Mouse (Mus musculus) forebrain, embryonic 14.5 days (tissue): ENCODE data around the gene Acsl5. TPM values are rescaled to one million over a fixed set of nuclear protein-coding genes. Genes with fewer than 3 reads are reported as not detected.

Experiments used
- ATAC-seq: fragments of 200-750 bp; cut with Nextera tagmentation; 2 replicates; pipeline ENCODE4 v1.8.0; 2017; ENCODE audit warnings: mild to moderate bottlenecking, moderate library complexity
- DNase-seq: peaks from one replicate; pipeline ENCODE4 v3.0.0-alpha.2; 2015; ENCODE audit warnings: low spot score
- H3K27ac ChIP-seq: fragments of 300-500 bp; sonication (generic); 2 replicates; pipeline ENCODE4 v1.5.1; 2014; ENCODE audit warnings: low read depth, mild to moderate bottlenecking, control low read depth, low read length, moderate library complexity
- H3K27me3 ChIP-seq: fragments of 300-500 bp; sonication (generic); replicated peaks from 2 replicates; pipeline ENCODE4 v1.6.1; 2014; ENCODE audit warnings: low read length, control low read depth, mixed read lengths; ENCODE audit not compliant: control insufficient read depth, insufficient read depth
- H3K36me3 ChIP-seq: fragments of 300-500 bp; sonication (generic); 2 replicates; pipeline ENCODE4 v1.6.1; 2014; ENCODE audit warnings: low read length, control low read depth; ENCODE audit not compliant: control insufficient read depth, insufficient read depth
- H3K4me1 ChIP-seq: fragments of 300-500 bp; sonication (generic); 2 replicates; pipeline ENCODE4 v1.6.1; 2014; ENCODE audit warnings: antibody characterized with exemption, low read length, control low read depth; ENCODE audit not compliant: control insufficient read depth, insufficient read depth
- H3K4me2 ChIP-seq: fragments of 300-500 bp; sonication (generic); 2 replicates; pipeline ENCODE4 v1.6.1; 2014; ENCODE audit warnings: mild to moderate bottlenecking, control low read depth, low read length
- H3K4me3 ChIP-seq: fragments of 300-500 bp; sonication (generic); 2 replicates; pipeline ENCODE4 v1.5.1; 2014; ENCODE audit warnings: low read depth, low read length, control low read depth
- H3K9ac ChIP-seq: fragments of 300-500 bp; sonication (generic); 2 replicates; pipeline ENCODE4 v1.6.1; 2014; ENCODE audit warnings: mild to moderate bottlenecking, low read length, control low read depth, moderate library complexity
- H3K9me3 ChIP-seq: fragments of 300-500 bp; sonication (generic); replicated peaks from 2 replicates; pipeline ENCODE4 v1.6.1; 2016; ENCODE audit warnings: low read length, control low read depth, mixed read lengths; ENCODE audit not compliant: control insufficient read depth
- WGBS: fragments of 180-500 bp; shearing (Covaris S2); extraction: QIAGEN DNeasy Blood & Tissue Kit; methylation state at CpG from one replicate; pipeline ENCODE4 v1.1.7; 2014; 5-methylcytosine and 5-hydroxymethylcytosine counted together
- polyA plus RNA-seq: library from polyadenylated mRNA; unstranded; fragments of >200 nt; fragmentation: Nextera tagmentation; extraction: Ambion mirVana; gene quantifications from 2 replicates; pipeline ENCODE4 v1.2.1, GENCODE M21; 2014

Acsl5 gene
- polyA plus RNA-seq, 1 experiment from 2014 or later, result 7.7 TPM

DNA sequence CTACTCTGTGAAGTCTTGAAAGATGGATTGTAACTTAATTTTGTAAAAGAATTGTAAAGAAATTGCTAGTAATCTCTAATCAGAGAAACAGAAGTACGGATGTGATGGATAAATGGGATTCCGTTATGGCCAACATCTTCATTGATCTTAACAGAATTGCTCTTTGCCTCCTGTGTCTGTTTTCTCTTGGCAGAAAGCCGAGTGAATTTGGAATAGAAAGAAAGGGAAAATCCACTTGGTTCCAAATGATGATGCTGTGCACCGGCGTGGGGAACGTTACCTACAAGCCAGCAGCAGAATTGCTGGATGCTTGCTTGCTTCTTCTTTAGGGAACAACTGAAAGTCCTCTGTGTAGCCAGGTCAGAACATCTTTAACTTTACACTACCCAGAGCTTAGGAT, 88.8 kb downstream of the Acsl5 start:
- Histone ChIP-seq H3K27ac (no peak overlapping the region), H3K36me3 (0 out of 2 replicates have a peak, but pooled peaks cover 4% of the 10 kb centered on the region), H3K4me2 (no peak overlapping the region), H3K27me3 (no peaks in the 10 kb centered on the region), H3K4me3 (no peak overlapping the region), H3K9me3 (no peaks in the 10 kb centered on the region), H3K4me1 (no peaks in the 10 kb centered on the region), H3K9ac (no peak overlapping the region)
- no peak for DNase-seq
- ATAC-seq, result no peak
- 80% methylated on average over 6 of the region's 6 CpGs for WGBS

DNA sequence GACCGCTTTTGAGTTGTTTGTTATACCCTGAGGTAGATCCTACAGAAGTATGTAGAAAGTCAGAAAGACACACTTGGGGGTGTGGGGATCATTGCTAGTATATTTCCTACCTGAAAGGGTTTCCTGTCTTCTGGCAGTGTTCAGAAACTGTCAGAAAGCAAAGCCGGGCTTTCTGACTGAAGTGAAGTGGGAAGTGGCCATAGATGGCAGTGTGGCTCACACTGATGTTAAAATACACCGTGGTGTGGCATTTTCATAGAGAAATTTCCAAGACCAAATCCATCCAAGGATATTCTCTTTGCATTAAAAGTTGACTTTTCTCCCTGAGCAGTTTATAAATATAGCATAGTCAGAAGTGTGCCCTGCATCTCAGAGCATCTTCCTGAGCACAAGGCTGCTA, 89.6 kb downstream of the Acsl5 start:
- Histone ChIP-seq H3K4me3 (no peak overlapping the region), H3K9me3 (no peaks in the 10 kb centered on the region), H3K4me1 (no peaks in the 10 kb centered on the region), H3K27ac (no peak overlapping the region), H3K36me3 (0 out of 2 replicates have a peak, but pooled peaks cover 4% of the 10 kb centered on the region), H3K4me2 (no peak overlapping the region), H3K27me3 (no peaks in the 10 kb centered on the region), H3K9ac (no peak overlapping the region)
- DNase-seq (peak; percentile 35), ATAC-seq (no peak)
- WGBS, result 80% methylated on average over 3 of the region's 3 CpGs

DNA sequence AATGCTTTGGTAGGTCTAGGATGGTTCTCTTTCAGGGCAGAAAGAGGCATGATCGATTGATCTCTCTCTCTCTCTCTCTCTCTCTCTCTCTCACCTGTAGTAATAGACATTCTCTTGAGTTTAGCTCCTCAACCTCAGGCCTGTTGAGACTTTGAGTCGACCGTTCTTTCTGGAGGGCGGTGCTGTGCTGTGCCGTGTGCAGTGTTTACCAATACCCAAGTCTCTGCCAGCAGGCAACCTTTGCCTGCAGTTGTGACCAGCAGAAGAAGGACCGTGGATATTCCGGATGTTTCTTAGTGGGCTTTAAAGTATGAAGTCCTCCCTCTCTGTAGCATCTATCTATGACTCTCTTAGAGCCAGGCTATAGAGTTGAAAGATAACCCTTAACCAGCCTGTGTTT, 90.7 kb downstream of the Acsl5 start:
- H3K27ac ChIP-seq, result no peak overlapping the region
- 0 out of 2 replicates have a peak, but pooled peaks cover 4% of the 10 kb centered on the region for H3K36me3 ChIP-seq
- no peak overlapping the region for H3K4me2 ChIP-seq
- ATAC-seq (no peak), DNase-seq (no peak)
- no peaks in the 10 kb centered on the region for H3K4me1 ChIP-seq
- no peaks in the 10 kb centered on the region for H3K27me3 ChIP-seq
- H3K4me3 ChIP-seq, result no peak overlapping the region
- no peak overlapping the region for H3K9ac ChIP-seq
- H3K9me3 ChIP-seq, result no peaks in the 10 kb centered on the region
- 88% methylated on average over 7 of the region's 7 CpGs for WGBS

DNA sequence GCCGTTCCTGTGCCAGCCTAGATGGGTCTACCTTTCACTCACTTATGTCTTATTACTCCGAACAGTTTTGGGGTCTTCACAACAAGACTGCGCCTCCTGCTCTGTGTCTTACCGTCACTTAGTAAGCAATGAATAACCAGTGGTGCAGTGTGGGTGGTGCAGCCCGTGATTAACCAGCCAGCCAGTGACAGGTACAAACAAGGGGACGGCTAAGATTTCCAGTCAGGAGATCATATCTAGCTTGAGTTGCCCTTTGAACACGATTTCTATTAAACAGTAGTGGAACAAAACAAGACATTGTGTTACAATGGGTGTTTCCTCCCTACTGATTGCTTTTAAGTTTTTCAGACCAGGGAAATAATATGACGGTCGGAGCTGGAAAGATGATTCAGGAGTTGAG, 91.5 kb downstream of the Acsl5 start:
- H3K9ac ChIP-seq, result no peak overlapping the region
- DNase-seq (no peak), ATAC-seq (no peak)
- H3K27me3 ChIP-seq, result no peaks in the 10 kb centered on the region
- no peaks in the 10 kb centered on the region for H3K9me3 ChIP-seq
- H3K4me1 ChIP-seq, result no peaks in the 10 kb centered on the region
- H3K27ac ChIP-seq, result no peak overlapping the region
- 90% methylated on average over 9 of the region's 9 CpGs for WGBS
- no peak overlapping the region for H3K4me3 ChIP-seq
- no peak overlapping the region for H3K4me2 ChIP-seq
- 0 out of 2 replicates have a peak, but pooled peaks cover 4% of the 10 kb centered on the region for H3K36me3 ChIP-seq

Other genes with a start within 250 kb of the Acsl5 start
- gene Gpam, start 124.7 kb upstream of the Acsl5 start, polyA plus RNA-seq, result 17.2 and 21.5 TPM in 2 replicates
- gene Tectb, start 71.2 kb upstream of the Acsl5 start, polyA plus RNA-seq, result 0.24 TPM in 1 of 2 replicates, not detected in the other
- 0.04 TPM in 1 of 2 replicates, not detected in the other for gene Gucy2g, start 10.7 kb upstream of the Acsl5 start, polyA plus RNA-seq
- gene Zdhhc6, start 64.1 kb downstream of the Acsl5 start, polyA plus RNA-seq, result 60.3 and 71.9 TPM in 2 replicates
- 22.8 and 26.9 TPM in 2 replicates for gene Vti1a, start 64.4 kb downstream of the Acsl5 start, polyA plus RNA-seq